Mouse (Mus musculus): Measurements from ENCODE around the gene Zfp790.
"Not testable (repeated sequence)": the region's sequence is repeated elsewhere in the genome, so short reads cannot be mapped to it uniquely, and the experiment has no call there.

Gene Zfp790

GRCm38 (mm10) chr7:29844616-29845015 lies 28.7 kb downstream of the Zfp790 start:
- DNase-seq (ENCODE audit: low spot score), result no peak

GRCm38 (mm10) chr7:29852831-29853218 lies 36.9 kb downstream of the Zfp790 start:
- DNase-seq (ENCODE audit: low spot score), result no peak

GRCm38 (mm10) chr7:29853219-29853842 lies 37.4 kb downstream of the Zfp790 start, which contains the start of gene Zfp940:
Zfp940 (minus strand) TSS chr7:29853669.
- peak; percentile 64 for DNase-seq (ENCODE audit: low spot score)

GRCm38 (mm10) chr7:29859532-29860517 lies 43.9 kb downstream of the Zfp790 start, which contains the start of gene Zfp420:
Zfp420 (plus strand) TSS chr7:29859979.
- peak; percentile 73 for DNase-seq (ENCODE audit: low spot score)

- no peak for DNase-seq (ENCODE audit: low spot score)
Observed at GRCm38 (mm10) chr7:29861660-29862059, 45.7 kb downstream of the Zfp790 start.

- DNase-seq (ENCODE audit: low spot score), result no peak
Observed at GRCm38 (mm10) chr7:29874256-29874655, 58.3 kb downstream of the Zfp790 start.

GRCm38 (mm10) chr7:29877561-29877960 lies 61.6 kb downstream of the Zfp790 start:
- DNase-seq (ENCODE audit: low spot score), result not testable (repeated sequence)

- DNase-seq (ENCODE audit: low spot score), result no peak
Observed at GRCm38 (mm10) chr7:29880056-29880455, 64.1 kb downstream of the Zfp790 start.
